Mouse (Mus musculus) kidney, adult 2 months (tissue): ENCODE results near the gene Eif2ak4. TPM values are rescaled to one million over a fixed set of nuclear protein-coding genes. Genes with fewer than 3 reads are reported as not detected.
A peak's percentile ranks its signal among the peaks of the same experiment; 100 is the strongest.

Experiments
- DNase-seq: peaks from one replicate; pipeline ENCODE4 v3.0.0; 2021
- H3K27ac ChIP-seq: fragments of 200-500 bp; 2 replicates; pipeline ENCODE4 v1.5.1; 2012; ENCODE audit warnings: low read depth, low read length, control low read depth, inconsistent platforms; ENCODE audit not compliant: insufficient read depth
- H3K27me3 ChIP-seq: fragments of 200-500 bp; replicated peaks from 2 replicates; pipeline ENCODE4 v1.6.1; 2012; ENCODE audit warnings: mild to moderate bottlenecking, moderate library complexity, low read length, inconsistent platforms; ENCODE audit not compliant: control insufficient read depth, insufficient read depth
- H3K36me3 ChIP-seq: fragments of 200-500 bp; 2 replicates; pipeline ENCODE4 v1.6.1; 2012; ENCODE audit warnings: mild to moderate bottlenecking, moderate library complexity, low read length, inconsistent platforms; ENCODE audit not compliant: control insufficient read depth, insufficient read depth
- H3K4me1 ChIP-seq: fragments of 200-500 bp; 2 replicates; pipeline ENCODE4 v1.6.1; 2011; ENCODE audit warnings: low read length; ENCODE audit not compliant: control insufficient read depth, insufficient read depth
- H3K4me3 ChIP-seq: fragments of 200-500 bp; 2 replicates; pipeline ENCODE4 v1.5.1; 2011; ENCODE audit warnings: mild to moderate bottlenecking, low read depth, low read length, control low read depth; ENCODE audit not compliant: insufficient read depth
- CTCF ChIP-seq: fragments of 200-500 bp; conservative IDR thresholded peaks from 2 replicates; pipeline ENCODE4 v1.5.1; 2011; ENCODE audit warnings: low read depth, mild to moderate bottlenecking, control low read depth, low read length, moderate library complexity, mixed read lengths; ENCODE audit not compliant: insufficient read depth, insufficient read length
- POLR2A ChIP-seq: fragments of 200-500 bp; IDR thresholded peaks from one replicate; pipeline ENCODE4 v1.6.1; 2011; ENCODE audit warnings: low read depth, low read length, control low read depth
- WGBS: fragments of 180-500 bp; shearing (Covaris S2); methylation state at CpG from one replicate; pipeline ENCODE4 v1.1.7; 2018; 5-methylcytosine and 5-hydroxymethylcytosine counted together
- polyA plus RNA-seq: library from polyadenylated mRNA; depleted of rRNA; stranded (reverse); fragments of >200 nt; gene quantifications from 2 replicates; pipeline ENCODE4 v1.2.3, GENCODE M21; 2012

Gene Eif2ak4
- polyA plus RNA-seq, 1 experiment, result 8.3 TPM

- TF ChIP-seq CTCF, result no peak
- Histone ChIP-seq H3K27me3 (no peaks in the 10 kb centered on the region), H3K4me3 (no peak overlapping the region), H3K27ac (no peak overlapping the region), H3K36me3 (no peaks in the 10 kb centered on the region), H3K4me1 (peaks cover 8% of the 10 kb centered on the region)
- 85% methylated on average over 7 of the region's 7 CpGs for WGBS
- DNase-seq, result no peak
Measured at GRCm38 (mm10) chr2:118507126-118507525, 118.7 kb downstream of the Eif2ak4 start.

- no peaks in the 10 kb centered on the region for H3K27me3 ChIP-seq
- H3K27ac ChIP-seq, result 0 out of 2 replicates have a peak overlapping the region, but pooled peaks have one; percentile 28
- WGBS, result 39% methylated on average over 8 of the region's 8 CpGs
- no peaks in the 10 kb centered on the region for H3K36me3 ChIP-seq
- no peak for DNase-seq
- no peak overlapping the region for H3K4me3 ChIP-seq
- TF ChIP-seq CTCF (no peak), POLR2A (no peak)
- H3K4me1 ChIP-seq, result peaks cover 11% of the 10 kb centered on the region
Measured at GRCm38 (mm10) chr2:118509688-118510446, 121.4 kb downstream of the Eif2ak4 start.

DNA sequence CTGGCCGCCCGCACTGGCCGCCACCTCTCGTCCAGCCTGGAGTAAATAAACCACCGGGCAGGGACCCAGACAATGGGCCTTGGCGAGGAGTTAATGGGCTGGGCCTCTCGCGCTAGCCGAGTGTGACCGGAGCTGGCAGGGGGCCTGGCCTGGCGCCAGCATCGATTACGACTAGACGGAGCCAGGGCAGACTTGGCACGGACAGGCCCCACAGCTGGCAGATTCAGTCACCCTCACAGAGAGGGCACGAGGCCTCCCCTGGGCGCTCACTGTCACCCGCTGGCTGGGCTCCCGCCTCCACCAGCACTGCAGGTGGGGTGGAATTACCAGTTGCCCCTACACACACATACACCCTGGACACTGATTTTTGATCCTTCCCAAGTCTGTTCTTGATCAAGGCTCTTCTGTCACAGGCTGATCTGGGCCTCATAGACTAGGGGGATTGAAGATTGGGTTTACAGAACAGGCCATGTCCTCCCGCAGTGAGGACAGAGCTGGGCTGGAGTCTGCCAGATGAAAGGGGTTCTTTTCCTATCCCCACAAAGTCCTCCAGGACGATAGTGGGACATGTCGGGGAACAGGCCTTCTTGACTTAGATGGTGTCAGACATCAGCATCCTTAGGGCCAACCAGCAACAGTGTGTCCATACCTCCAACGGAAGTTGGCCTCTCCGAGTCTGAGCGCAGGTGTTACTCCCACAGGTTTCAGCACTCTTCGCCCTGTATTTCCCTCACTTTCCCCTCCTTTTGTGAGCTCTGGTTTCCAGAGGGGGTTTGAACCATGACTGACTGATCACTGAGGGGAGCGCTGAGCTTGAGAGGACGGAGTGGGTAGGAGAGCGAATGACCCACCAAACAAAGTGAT, 122.3 kb downstream of the Eif2ak4 start:
- H3K36me3 ChIP-seq, result no peaks in the 10 kb centered on the region
- TF ChIP-seq POLR2A (no peak), CTCF (no peak)
- H3K4me1 ChIP-seq, result peaks cover 11% of the 10 kb centered on the region
- WGBS, result 41% methylated on average over 29 of the region's 29 CpGs
- H3K27ac ChIP-seq, result peak overlapping the region; percentile 34; the same call in 1 of the 2 replicates
- no peaks in the 10 kb centered on the region for H3K27me3 ChIP-seq
- H3K4me3 ChIP-seq, result no peak overlapping the region
- DNase-seq, result peak; percentile 99

- peak; percentile 56 for DNase-seq
- H3K27me3 ChIP-seq, result no peaks in the 10 kb centered on the region
- H3K36me3 ChIP-seq, result no peaks in the 10 kb centered on the region
- no peak overlapping the region for H3K4me3 ChIP-seq
- H3K4me1 ChIP-seq, result peaks cover 11% of the 10 kb centered on the region
- TF ChIP-seq CTCF (no peak), POLR2A (no peak)
- peak overlapping the region; percentile 26 for H3K27ac ChIP-seq
- 58% methylated on average over 11 of the region's 11 CpGs for WGBS
Measured at GRCm38 (mm10) chr2:118511779-118512417, 123.5 kb downstream of the Eif2ak4 start.

DNA sequence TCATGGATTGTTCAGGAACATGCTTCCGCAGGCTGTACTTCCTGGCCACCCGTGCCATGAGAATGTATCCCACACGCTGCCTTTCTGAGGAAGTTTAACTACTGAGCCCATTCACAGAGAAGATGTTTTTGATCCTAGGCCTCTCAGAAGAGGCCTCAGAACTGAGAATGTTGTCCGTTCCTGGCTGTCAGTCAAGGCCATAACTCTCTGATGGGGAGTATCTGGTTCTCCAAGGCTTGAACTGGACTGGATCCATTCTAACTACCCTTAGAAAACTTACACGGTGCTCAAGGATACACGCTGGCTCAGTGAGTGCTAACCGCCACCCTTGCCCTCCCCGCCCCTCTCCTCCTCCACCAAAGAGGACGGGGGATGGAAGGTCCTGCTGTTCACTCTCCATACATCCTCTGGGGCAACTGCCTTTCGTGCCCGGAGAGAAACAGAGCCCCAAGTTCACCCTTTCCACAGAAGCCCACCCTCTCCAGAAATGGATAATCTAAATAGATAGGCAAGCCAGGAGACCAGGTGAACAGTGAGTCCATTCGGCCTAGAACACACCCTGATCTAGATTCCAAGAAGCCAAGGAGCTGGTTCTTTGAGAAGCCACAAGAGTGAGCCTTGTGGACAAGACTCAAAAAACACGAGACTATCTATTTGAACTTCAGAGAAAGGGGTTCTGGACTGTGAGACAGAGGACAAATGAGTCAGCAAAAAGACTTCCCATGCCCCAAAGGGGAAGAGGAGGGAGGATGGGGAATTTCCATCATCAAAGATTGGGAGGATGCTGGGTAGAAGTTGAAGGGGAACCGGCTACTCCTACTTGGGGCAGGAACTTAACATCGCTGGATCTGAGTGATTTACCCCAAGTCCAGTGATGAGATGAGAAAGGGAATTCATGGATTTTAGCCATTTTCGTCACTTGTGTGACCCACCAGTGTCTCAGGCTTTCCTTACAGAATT, 124.3 kb downstream of the Eif2ak4 start:
- Histone ChIP-seq H3K27me3 (no peaks in the 10 kb centered on the region), H3K27ac (peak overlapping the region; percentile 7), H3K36me3 (no peaks in the 10 kb centered on the region), H3K4me3 (no peak overlapping the region), H3K4me1 (peaks cover 11% of the 10 kb centered on the region)
- DNase-seq, result peak; percentile 32
- no peak for TF ChIP-seq CTCF
- no peak for TF ChIP-seq POLR2A
- 79% methylated on average over 16 of the region's 16 CpGs for WGBS

DNA sequence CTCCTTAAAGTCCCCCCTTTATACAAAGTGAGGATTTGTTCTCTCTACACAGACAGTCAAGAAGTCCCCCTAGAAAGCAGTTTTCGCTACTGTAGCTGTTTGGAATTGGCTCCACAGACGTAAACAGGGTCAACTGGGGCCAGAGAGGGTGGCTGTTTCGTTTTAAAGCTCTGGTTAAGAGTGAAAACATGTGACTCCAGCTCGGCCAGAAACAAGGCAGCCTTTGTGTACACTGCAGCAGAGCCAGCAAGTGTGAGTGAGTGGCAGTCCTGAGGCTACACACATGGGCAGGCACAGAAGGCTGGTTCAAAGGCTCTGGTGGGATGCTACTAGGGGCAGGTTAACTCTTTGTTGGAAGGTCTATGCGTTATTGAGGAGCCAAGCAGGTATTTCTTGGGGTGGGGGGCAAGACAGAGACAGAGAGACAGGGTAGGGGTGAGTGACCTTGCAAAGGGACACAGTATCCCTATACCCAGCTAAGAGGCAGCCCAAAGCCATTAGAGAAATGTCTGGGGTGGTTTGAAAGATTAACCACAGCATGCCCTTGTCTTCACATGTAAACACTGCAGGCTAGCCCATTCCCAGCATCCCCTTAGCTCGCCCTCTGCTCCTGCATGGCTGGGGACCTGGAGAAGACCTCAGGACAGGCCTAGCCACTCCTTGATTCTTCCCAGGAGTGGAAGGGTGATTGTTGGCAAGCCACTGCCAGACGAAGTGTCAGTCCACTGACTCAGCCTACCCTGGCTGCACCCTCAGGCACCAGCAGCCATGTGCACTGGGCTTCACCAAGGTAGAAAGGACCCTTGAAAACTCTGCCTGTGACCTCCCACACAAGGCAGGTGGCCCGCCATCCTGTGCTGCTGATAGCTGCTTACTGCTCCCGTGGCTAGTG, 131.9 kb downstream of the Eif2ak4 start:
- Histone ChIP-seq H3K27ac (peak overlapping the region; percentile 46), H3K27me3 (no peaks in the 10 kb centered on the region), H3K4me1 (peaks cover 25% of the 10 kb centered on the region), H3K4me3 (no peak overlapping the region), H3K36me3 (no peaks in the 10 kb centered on the region)
- WGBS, result 41% methylated on average over 9 of the region's 9 CpGs
- peak; percentile 86 for DNase-seq
- TF ChIP-seq CTCF, result no peak
- TF ChIP-seq POLR2A, result no peak
